Mouse (Mus musculus): ENCODE measurements around the gene Ccdc63. TPM values are rescaled to one million over a fixed set of nuclear protein-coding genes. Genes with fewer than 3 reads are reported as not detected.
"Not testable (repeated sequence)": the region's sequence is repeated elsewhere in the genome, so short reads cannot be mapped to it uniquely, and the experiment has no call there.

Ccdc63 gene
- polyA plus RNA-seq, 1 experiment from 2014 or later = 0.19 TPM

- Histone ChIP-seq H3K27me3 (replicated peaks; ENCODE audit: control insufficient read depth, insufficient read depth, low read length) (no peaks in the 10 kb centered on the region), H3K4me1 (ENCODE audit: control insufficient read depth, insufficient read depth, low read depth, low read length) (no peaks in the 10 kb centered on the region), H3K36me3 (ENCODE audit: control insufficient read depth, insufficient read depth, low read length) (no peaks in the 10 kb centered on the region), H3K9me3 (ENCODE audit: control insufficient read depth, low read length) (no peaks in the 10 kb centered on the region), H3K4me2 (ENCODE audit: low read length) (no peak overlapping the region), H3K4me3 (ENCODE audit: low read length) (no peak overlapping the region), H3K27ac (ENCODE audit: low read depth, low read length) (no peak overlapping the region), H3K9ac (ENCODE audit: low read depth, low read length) (no peak overlapping the region)
- ATAC-seq = no peak
- 87% methylated on average over 4 of the region's 4 CpGs for WGBS
Observed at GRCm38 (mm10) chr5:122144825-122145224, 4.2 kb upstream of the Ccdc63 start.

GRCm38 (mm10) chr5:122143543-122143942, 2.9 kb upstream of the Ccdc63 start:
- Histone ChIP-seq H3K4me1 (ENCODE audit: control insufficient read depth, insufficient read depth, low read depth, low read length) (no peaks in the 10 kb centered on the region), H3K9ac (ENCODE audit: low read depth, low read length) (no peak overlapping the region), H3K27ac (ENCODE audit: low read depth, low read length) (no peak overlapping the region), H3K27me3 (replicated peaks; ENCODE audit: control insufficient read depth, insufficient read depth, low read length) (no peaks in the 10 kb centered on the region), H3K4me3 (ENCODE audit: low read length) (no peak overlapping the region), H3K9me3 (ENCODE audit: control insufficient read depth, low read length) (no peaks in the 10 kb centered on the region), H3K4me2 (ENCODE audit: low read length) (no peak overlapping the region), H3K36me3 (ENCODE audit: control insufficient read depth, insufficient read depth, low read length) (no peaks in the 10 kb centered on the region)
- 84% methylated on average over 15 of the region's 15 CpGs for WGBS
- ATAC-seq = no peak

GRCm38 (mm10) chr5:122142230-122142992, 1.8 kb upstream of the Ccdc63 start:
- Histone ChIP-seq H3K36me3 (ENCODE audit: control insufficient read depth, insufficient read depth, low read length) (no peaks in the 10 kb centered on the region), H3K4me1 (ENCODE audit: control insufficient read depth, insufficient read depth, low read depth, low read length) (no peaks in the 10 kb centered on the region), H3K4me2 (ENCODE audit: low read length) (no peak overlapping the region), H3K9ac (ENCODE audit: low read depth, low read length) (no peak overlapping the region), H3K4me3 (ENCODE audit: low read length) (no peak overlapping the region), H3K27me3 (replicated peaks; ENCODE audit: control insufficient read depth, insufficient read depth, low read length) (no peaks in the 10 kb centered on the region), H3K9me3 (ENCODE audit: control insufficient read depth, low read length) (no peaks in the 10 kb centered on the region), H3K27ac (ENCODE audit: low read depth, low read length) (no peak overlapping the region)
- WGBS = 56% methylated on average over 8 of the region's 8 CpGs
- ATAC-seq = no peak

- H3K4me2 ChIP-seq (ENCODE audit: low read length); H3K27me3 ChIP-seq (replicated peaks; ENCODE audit: control insufficient read depth, insufficient read depth, low read length); H3K9ac ChIP-seq (ENCODE audit: low read depth, low read length); H3K4me1 ChIP-seq (ENCODE audit: control insufficient read depth, insufficient read depth, low read depth, low read length); H3K9me3 ChIP-seq (ENCODE audit: control insufficient read depth, low read length); H3K27ac ChIP-seq (ENCODE audit: low read depth, low read length); ATAC-seq; H3K4me3 ChIP-seq (ENCODE audit: low read length); H3K36me3 ChIP-seq (ENCODE audit: control insufficient read depth, insufficient read depth, low read length): not testable (repeated sequence)
- WGBS = 47% methylated on average over 2 of the region's 2 CpGs
Observed at GRCm38 (mm10) chr5:122139771-122140170, 852 bp downstream of the Ccdc63 start.

- H3K4me3 ChIP-seq (ENCODE audit: low read length) = no peak overlapping the region
- ATAC-seq = no peak
- no peaks in the 10 kb centered on the region for H3K4me1 ChIP-seq (ENCODE audit: control insufficient read depth, insufficient read depth, low read depth, low read length)
- 76% methylated on average over 15 of the region's 15 CpGs for WGBS
- no peak overlapping the region for H3K9ac ChIP-seq (ENCODE audit: low read depth, low read length)
- no peaks in the 10 kb centered on the region for H3K9me3 ChIP-seq (ENCODE audit: control insufficient read depth, low read length)
- no peak overlapping the region for H3K4me2 ChIP-seq (ENCODE audit: low read length)
- H3K36me3 ChIP-seq (ENCODE audit: control insufficient read depth, insufficient read depth, low read length) = no peaks in the 10 kb centered on the region
- H3K27me3 ChIP-seq (replicated peaks; ENCODE audit: control insufficient read depth, insufficient read depth, low read length) = no peaks in the 10 kb centered on the region
- no peak overlapping the region for H3K27ac ChIP-seq (ENCODE audit: low read depth, low read length)
Observed at GRCm38 (mm10) chr5:122138856-122139255, 1.8 kb downstream of the Ccdc63 start.

- Histone ChIP-seq H3K9ac (ENCODE audit: low read depth, low read length) (no peak overlapping the region), H3K27ac (ENCODE audit: low read depth, low read length) (no peak overlapping the region), H3K4me2 (ENCODE audit: low read length) (no peak overlapping the region), H3K36me3 (ENCODE audit: control insufficient read depth, insufficient read depth, low read length) (no peaks in the 10 kb centered on the region), H3K4me3 (ENCODE audit: low read length) (no peak overlapping the region), H3K9me3 (ENCODE audit: control insufficient read depth, low read length) (no peaks in the 10 kb centered on the region), H3K4me1 (ENCODE audit: control insufficient read depth, insufficient read depth, low read depth, low read length) (peaks cover 6% of the 10 kb centered on the region), H3K27me3 (replicated peaks; ENCODE audit: control insufficient read depth, insufficient read depth, low read length) (no peaks in the 10 kb centered on the region)
- ATAC-seq = no peak
- WGBS = 90% methylated on average over 14 of the region's 14 CpGs
Observed at GRCm38 (mm10) chr5:122136508-122137408, 3.9 kb downstream of the Ccdc63 start.

GRCm38 (mm10) chr5:122135290-122135882, 5.2 kb downstream of the Ccdc63 start:
- H3K4me2 ChIP-seq (ENCODE audit: low read length) = no peak overlapping the region
- H3K4me1 ChIP-seq (ENCODE audit: control insufficient read depth, insufficient read depth, low read depth, low read length) = peaks cover 6% of the 10 kb centered on the region
- H3K9me3 ChIP-seq (ENCODE audit: control insufficient read depth, low read length) = no peaks in the 10 kb centered on the region
- WGBS = 64% methylated on average over 3 of the region's 3 CpGs
- H3K36me3 ChIP-seq (ENCODE audit: control insufficient read depth, insufficient read depth, low read length) = no peaks in the 10 kb centered on the region
- no peak overlapping the region for H3K27ac ChIP-seq (ENCODE audit: low read depth, low read length)
- ATAC-seq = no peak
- H3K27me3 ChIP-seq (replicated peaks; ENCODE audit: control insufficient read depth, insufficient read depth, low read length) = peaks cover 6% of the 10 kb centered on the region
- H3K9ac ChIP-seq (ENCODE audit: low read depth, low read length) = no peak overlapping the region
- no peak overlapping the region for H3K4me3 ChIP-seq (ENCODE audit: low read length)

GRCm38 (mm10) chr5:122134395-122135289, 6.0 kb downstream of the Ccdc63 start:
- peaks cover 6% of the 10 kb centered on the region for H3K27me3 ChIP-seq (replicated peaks; ENCODE audit: control insufficient read depth, insufficient read depth, low read length)
- no peak overlapping the region for H3K4me3 ChIP-seq (ENCODE audit: low read length)
- H3K36me3 ChIP-seq (ENCODE audit: control insufficient read depth, insufficient read depth, low read length) = no peaks in the 10 kb centered on the region
- H3K4me1 ChIP-seq (ENCODE audit: control insufficient read depth, insufficient read depth, low read depth, low read length) = peaks cover 6% of the 10 kb centered on the region
- no peak overlapping the region for H3K27ac ChIP-seq (ENCODE audit: low read depth, low read length)
- H3K9ac ChIP-seq (ENCODE audit: low read depth, low read length) = no peak overlapping the region
- H3K4me2 ChIP-seq (ENCODE audit: low read length) = no peak overlapping the region
- H3K9me3 ChIP-seq (ENCODE audit: control insufficient read depth, low read length) = no peaks in the 10 kb centered on the region
- 90% methylated on average over 14 of the region's 14 CpGs for WGBS
- ATAC-seq = no peak

All from hindbrain, embryonic 16.5 days (tissue).